Mouse (Mus musculus) megakaryocyte, embryonic 14.5 days (primary cell): ENCODE data around the gene Ifi211.
"Not testable (repeated sequence)": the region's sequence is repeated elsewhere in the genome, so short reads cannot be mapped to it uniquely, and the experiment has no call there.

Experiments used
- FLI1 ChIP-seq: IDR thresholded peaks from 2 replicates; pipeline ENCODE4 v1.6.1; 2012; ENCODE audit warnings: low read length, inconsistent platforms, mixed read lengths
- GATA1 ChIP-seq: IDR thresholded peaks from 3 replicates; pipeline ENCODE4 v1.6.1; 2012; ENCODE audit warnings: mixed read lengths, low read length, inconsistent platforms, borderline replicate concordance

- not testable (repeated sequence) for TF ChIP-seq GATA1, FLI1
Observed at GRCm38 (mm10) chr1:173919279-173919678, 6.4 kb upstream of the Ifi211 start.
